Mouse (Mus musculus): ENCODE measurements around the gene Spc24. TPM values are rescaled to one million over a fixed set of nuclear protein-coding genes. Genes with fewer than 3 reads are reported as not detected.
"Not testable (repeated sequence)": the region's sequence is repeated elsewhere in the genome, so short reads cannot be mapped to it uniquely, and the experiment has no call there.

Spc24 gene
- polyA plus RNA-seq, 1 experiment from 2014 or later, result 11.2 TPM

DNA sequence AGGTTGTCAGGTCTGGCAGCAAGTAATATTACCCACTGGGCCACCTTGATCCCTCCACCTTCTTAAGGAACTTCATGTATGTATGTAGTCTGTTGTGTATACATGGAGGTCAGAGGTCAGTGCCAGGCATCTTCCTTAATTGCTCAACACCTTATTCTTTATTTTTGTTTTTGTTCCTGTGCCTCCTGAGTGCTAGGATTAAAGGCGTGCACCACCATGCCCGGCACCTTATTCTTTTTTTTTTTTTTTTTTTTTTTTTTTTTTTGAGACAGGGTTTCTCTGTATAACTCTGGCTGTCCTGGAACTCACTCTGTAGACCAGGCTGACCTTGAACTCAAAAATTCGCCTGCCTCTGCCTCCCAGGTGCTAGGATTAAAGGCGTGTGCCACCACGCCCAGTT, 13.3 kb upstream of the Spc24 start:
- not testable (repeated sequence) for H3K4me3 ChIP-seq (ENCODE audit: low read depth, low read length); H3K36me3 ChIP-seq (ENCODE audit: control insufficient read depth, insufficient read depth, low read length); H3K27ac ChIP-seq (ENCODE audit: low read depth, low read length); H3K9me3 ChIP-seq (ENCODE audit: control insufficient read depth, low read length); H3K4me2 ChIP-seq (ENCODE audit: low read depth, low read length); ATAC-seq (ENCODE audit: low read depth); H3K4me1 ChIP-seq (ENCODE audit: control insufficient read depth, insufficient read depth, low read length); H3K9ac ChIP-seq (replicated peaks; ENCODE audit: low read depth, low read length); H3K27me3 ChIP-seq (ENCODE audit: control insufficient read depth, insufficient read depth, low read length)
- WGBS, result 75% methylated on average over 5 of the region's 5 CpGs

DNA sequence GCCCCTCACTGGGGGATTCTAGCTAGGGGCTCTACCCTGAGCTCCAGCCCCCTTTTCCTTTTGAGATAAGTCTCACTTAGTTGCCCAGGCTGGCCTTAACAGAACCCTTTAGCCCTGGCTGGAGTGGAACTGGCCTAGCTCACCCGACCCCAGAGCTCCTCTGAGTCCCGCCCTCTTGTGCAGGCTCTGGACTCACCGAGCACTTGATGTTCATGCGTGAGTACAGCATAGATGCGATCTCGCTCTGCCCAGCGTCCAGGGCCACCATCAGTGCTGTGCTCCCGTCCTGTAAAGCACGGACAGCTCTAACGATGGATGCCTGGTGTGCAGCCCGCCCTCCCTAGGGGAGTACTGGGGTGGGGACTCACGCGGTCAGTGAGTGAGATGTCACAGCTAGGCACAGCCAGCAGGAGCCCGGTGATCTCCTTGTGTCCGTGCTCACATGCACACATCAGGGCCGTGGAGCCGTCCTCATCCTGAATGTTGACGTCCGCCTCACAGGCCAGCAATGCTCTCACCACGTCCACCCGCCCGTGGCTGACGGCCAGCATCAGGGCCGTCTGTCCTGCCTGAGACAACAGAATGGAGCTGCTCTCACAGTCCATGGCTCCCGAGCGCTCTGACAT, 9.6 kb upstream of the Spc24 start:
- Histone ChIP-seq H3K36me3 (ENCODE audit: control insufficient read depth, insufficient read depth, low read length) (no peaks in the 10 kb centered on the region), H3K4me2 (ENCODE audit: low read depth, low read length) (no peak overlapping the region), H3K4me3 (ENCODE audit: low read depth, low read length) (no peak overlapping the region), H3K27ac (ENCODE audit: low read depth, low read length) (no peak overlapping the region), H3K9ac (replicated peaks; ENCODE audit: low read depth, low read length) (no peak overlapping the region), H3K27me3 (ENCODE audit: control insufficient read depth, insufficient read depth, low read length) (no peaks in the 10 kb centered on the region), H3K4me1 (ENCODE audit: control insufficient read depth, insufficient read depth, low read length) (peaks cover 8% of the 10 kb centered on the region; the same call in 1 of the 2 replicates), H3K9me3 (ENCODE audit: control insufficient read depth, low read length) (no peaks in the 10 kb centered on the region)
- 74% methylated on average over 26 of the region's 26 CpGs for WGBS
- 0 out of 2 replicates have a peak, but pooled peaks have one; percentile 16 for ATAC-seq (ENCODE audit: low read depth)

DNA sequence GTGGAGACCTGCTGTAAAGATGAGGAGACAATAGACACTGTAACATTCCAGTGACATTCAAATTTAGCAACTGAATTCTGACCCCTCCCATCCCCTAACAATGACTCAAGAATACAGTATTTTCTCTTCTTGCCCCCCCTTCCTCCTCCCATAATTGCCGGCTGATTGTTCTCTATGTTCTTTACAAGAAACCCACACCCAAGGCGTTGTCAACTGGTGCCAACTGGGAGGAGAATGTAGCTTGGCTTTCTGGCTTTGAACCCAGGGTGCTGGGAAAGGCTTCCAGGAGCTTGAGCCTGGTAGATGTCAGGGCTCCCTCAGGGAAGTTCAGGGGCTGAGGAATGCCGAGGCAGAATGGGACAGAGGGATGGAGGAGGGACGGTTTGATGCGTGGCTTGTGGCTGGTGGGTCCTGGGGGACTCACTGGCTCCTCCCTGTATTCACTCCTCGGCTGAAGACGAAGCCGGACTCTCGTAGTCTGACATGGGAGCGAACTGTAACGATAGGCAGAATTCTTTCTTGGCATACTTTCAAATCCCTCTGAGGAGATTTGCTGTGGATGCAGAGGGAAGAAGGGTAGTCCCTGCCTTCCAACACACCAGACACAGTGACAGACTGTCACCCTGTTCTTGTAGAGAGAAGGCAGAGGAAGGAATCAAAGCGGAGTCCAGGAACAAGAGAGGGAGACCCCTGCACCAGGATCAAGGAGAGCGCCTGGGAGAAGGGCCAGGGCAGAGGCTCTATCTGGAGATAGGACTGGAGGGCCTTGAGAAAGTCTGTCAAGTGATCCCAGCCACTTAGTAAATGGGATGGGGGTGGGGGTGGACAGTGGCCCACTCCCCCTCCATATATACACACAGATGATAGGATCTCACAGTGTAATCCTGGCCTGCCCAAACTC, 8.7 kb upstream of the Spc24 start:
- WGBS, result 30% methylated on average over 13 of the region's 13 CpGs
- 0 out of 2 replicates have a peak overlapping the region, but pooled peaks have one; percentile 4 for H3K9ac ChIP-seq (replicated peaks; ENCODE audit: low read depth, low read length)
- no peak overlapping the region for H3K4me2 ChIP-seq (ENCODE audit: low read depth, low read length)
- no peaks in the 10 kb centered on the region for H3K9me3 ChIP-seq (ENCODE audit: control insufficient read depth, low read length)
- no peak overlapping the region for H3K4me3 ChIP-seq (ENCODE audit: low read depth, low read length)
- peaks cover 8% of the 10 kb centered on the region; the same call in 1 of the 2 replicates for H3K4me1 ChIP-seq (ENCODE audit: control insufficient read depth, insufficient read depth, low read length)
- H3K27ac ChIP-seq (ENCODE audit: low read depth, low read length), result 0 out of 2 replicates have a peak overlapping the region, but pooled peaks have one; percentile 16
- no peaks in the 10 kb centered on the region for H3K36me3 ChIP-seq (ENCODE audit: control insufficient read depth, insufficient read depth, low read length)
- H3K27me3 ChIP-seq (ENCODE audit: control insufficient read depth, insufficient read depth, low read length), result no peaks in the 10 kb centered on the region
- no peak for ATAC-seq (ENCODE audit: low read depth)

DNA sequence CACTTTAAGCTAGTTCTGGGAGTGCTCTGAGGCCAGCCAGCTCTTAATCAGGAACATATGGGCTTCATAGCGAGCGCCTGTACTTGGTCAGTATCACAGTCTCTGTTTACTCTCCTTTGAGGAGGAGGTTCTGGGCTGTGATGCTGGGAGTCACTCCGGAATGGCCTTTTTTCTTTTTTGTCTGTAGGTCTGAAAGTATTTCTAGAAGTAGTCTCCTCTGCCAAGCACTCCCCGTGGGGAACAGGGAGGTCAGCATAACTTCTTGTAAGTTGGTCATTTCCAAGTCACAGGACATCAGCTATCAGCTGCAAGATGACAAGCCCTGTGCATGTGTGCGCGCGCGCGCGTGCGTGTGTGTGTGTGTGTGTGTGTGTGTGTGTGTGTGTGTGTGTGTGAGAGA, 7.8 kb upstream of the Spc24 start:
- no peaks in the 10 kb centered on the region for H3K36me3 ChIP-seq (ENCODE audit: control insufficient read depth, insufficient read depth, low read length)
- H3K4me2 ChIP-seq (ENCODE audit: low read depth, low read length), result no peak overlapping the region
- no peak for ATAC-seq (ENCODE audit: low read depth)
- no peak overlapping the region for H3K27ac ChIP-seq (ENCODE audit: low read depth, low read length)
- WGBS, result 68% methylated on average over 11 of the region's 11 CpGs
- no peak overlapping the region for H3K4me3 ChIP-seq (ENCODE audit: low read depth, low read length)
- H3K9ac ChIP-seq (replicated peaks; ENCODE audit: low read depth, low read length), result no peak overlapping the region
- H3K9me3 ChIP-seq (ENCODE audit: control insufficient read depth, low read length), result no peaks in the 10 kb centered on the region
- H3K27me3 ChIP-seq (ENCODE audit: control insufficient read depth, insufficient read depth, low read length), result no peaks in the 10 kb centered on the region
- peaks cover 8% of the 10 kb centered on the region; the same call in 1 of the 2 replicates for H3K4me1 ChIP-seq (ENCODE audit: control insufficient read depth, insufficient read depth, low read length)

DNA sequence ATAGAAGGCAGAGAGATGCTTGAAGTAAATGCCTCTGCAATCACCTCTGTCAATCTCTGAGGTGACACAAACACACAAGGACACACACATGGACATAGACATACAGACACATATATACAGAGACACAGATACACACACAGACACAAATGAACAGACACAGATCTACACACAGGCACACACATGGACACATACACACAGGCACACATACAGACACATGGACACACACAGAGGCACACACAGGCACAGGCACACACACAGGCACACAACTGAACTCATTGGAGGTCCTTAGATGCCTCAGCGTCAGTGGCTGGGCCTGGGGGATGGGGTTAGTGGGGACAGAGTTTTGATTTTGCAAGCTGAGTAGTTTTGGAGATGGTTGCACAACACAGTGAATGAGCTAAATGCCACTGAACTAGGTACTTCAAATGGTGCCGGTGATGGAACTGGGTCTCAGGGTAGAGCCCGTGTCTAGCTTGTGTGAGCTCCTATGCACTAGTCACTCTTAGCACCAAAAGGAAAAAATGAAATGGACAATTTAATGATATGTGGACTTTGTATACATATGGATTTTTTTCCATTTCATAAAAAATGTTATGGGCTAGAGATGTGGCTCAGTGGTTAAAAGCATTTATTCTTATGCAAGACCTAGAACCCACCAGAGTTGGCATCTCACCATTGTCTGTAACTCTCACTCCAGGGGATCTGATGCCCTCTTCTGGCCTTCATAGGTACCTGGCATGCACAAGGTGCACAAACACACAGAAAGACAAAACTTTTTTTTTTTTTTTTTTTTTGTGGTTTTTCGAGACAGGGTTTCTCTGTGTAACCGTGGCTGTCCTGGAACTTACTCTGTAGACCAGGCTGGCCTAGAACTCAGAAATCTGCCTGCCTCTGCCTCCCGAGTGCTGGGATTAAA, 4.2 kb upstream of the Spc24 start:
- Histone ChIP-seq H3K4me1 (ENCODE audit: control insufficient read depth, insufficient read depth, low read length) (peaks cover 9% of the 10 kb centered on the region; the same call in 1 of the 2 replicates), H3K4me2 (ENCODE audit: low read depth, low read length) (no peak overlapping the region), H3K4me3 (ENCODE audit: low read depth, low read length) (no peak overlapping the region), H3K27me3 (ENCODE audit: control insufficient read depth, insufficient read depth, low read length) (no peaks in the 10 kb centered on the region), H3K9me3 (ENCODE audit: control insufficient read depth, low read length) (no peaks in the 10 kb centered on the region), H3K9ac (replicated peaks; ENCODE audit: low read depth, low read length) (no peak overlapping the region), H3K36me3 (ENCODE audit: control insufficient read depth, insufficient read depth, low read length) (no peaks in the 10 kb centered on the region), H3K27ac (ENCODE audit: low read depth, low read length) (no peak overlapping the region)
- no peak for ATAC-seq (ENCODE audit: low read depth)
- WGBS, result 92% methylated on average over 6 of the region's 6 CpGs

DNA sequence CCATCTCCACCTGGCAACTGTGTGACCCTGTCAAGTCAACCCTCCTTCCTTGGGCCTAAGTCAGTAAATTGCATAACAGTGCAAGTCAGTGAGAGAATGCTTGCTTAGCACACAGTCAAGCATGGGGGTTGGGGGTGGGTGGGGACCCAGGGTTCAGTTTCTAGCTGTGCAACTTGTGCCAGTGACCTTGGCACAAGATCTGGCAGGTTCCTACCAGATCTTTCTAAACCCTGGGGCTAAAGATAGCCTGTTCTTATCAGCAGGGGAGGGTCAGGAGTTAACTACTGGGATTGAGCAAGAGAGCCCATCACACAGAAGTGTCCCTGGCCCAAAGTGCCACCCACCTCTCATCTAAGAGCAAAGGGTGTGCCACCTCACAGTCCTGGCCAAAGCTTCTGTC, 2.0 kb upstream of the Spc24 start:
- no peaks in the 10 kb centered on the region for H3K27me3 ChIP-seq (ENCODE audit: control insufficient read depth, insufficient read depth, low read length)
- no peak overlapping the region for H3K9ac ChIP-seq (replicated peaks; ENCODE audit: low read depth, low read length)
- H3K27ac ChIP-seq (ENCODE audit: low read depth, low read length), result no peak overlapping the region
- H3K4me3 ChIP-seq (ENCODE audit: low read depth, low read length), result no peak overlapping the region
- no peaks in the 10 kb centered on the region for H3K36me3 ChIP-seq (ENCODE audit: control insufficient read depth, insufficient read depth, low read length)
- H3K9me3 ChIP-seq (ENCODE audit: control insufficient read depth, low read length), result no peaks in the 10 kb centered on the region
- 0 out of 2 replicates have a peak, but pooled peaks cover 3% of the 10 kb centered on the region for H3K4me1 ChIP-seq (ENCODE audit: control insufficient read depth, insufficient read depth, low read length)
- no peak for ATAC-seq (ENCODE audit: low read depth)
- H3K4me2 ChIP-seq (ENCODE audit: low read depth, low read length), result no peak overlapping the region

DNA sequence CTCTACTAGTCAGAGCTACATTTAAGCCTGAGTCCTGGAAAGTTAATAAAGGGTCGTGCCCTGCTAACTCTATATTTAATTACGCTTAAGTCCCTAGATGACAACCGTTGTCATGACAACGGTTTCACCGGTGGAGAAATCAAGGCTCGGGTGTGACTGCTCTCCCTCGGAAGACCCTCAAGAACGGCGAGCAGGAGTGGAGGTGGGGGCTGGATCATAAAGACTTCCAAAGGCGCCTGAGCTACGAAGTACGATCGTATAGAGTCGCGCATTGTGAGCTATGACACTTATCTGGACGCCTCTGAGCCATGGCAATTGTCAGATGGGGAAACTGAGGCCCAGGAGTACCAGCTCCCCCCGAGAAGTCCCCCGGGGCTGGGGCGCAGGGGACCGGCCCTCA, 385 bp downstream of the Spc24 start:
- Histone ChIP-seq H3K27ac (ENCODE audit: low read depth, low read length) (no peak overlapping the region), H3K36me3 (ENCODE audit: control insufficient read depth, insufficient read depth, low read length) (no peaks in the 10 kb centered on the region), H3K4me2 (ENCODE audit: low read depth, low read length) (peak overlapping the region; percentile 73), H3K9ac (replicated peaks; ENCODE audit: low read depth, low read length) (peak overlapping the region; percentile 35; the same call in 1 of the 2 replicates), H3K4me1 (ENCODE audit: control insufficient read depth, insufficient read depth, low read length) (0 out of 2 replicates have a peak, but pooled peaks cover 3% of the 10 kb centered on the region), H3K9me3 (ENCODE audit: control insufficient read depth, low read length) (no peaks in the 10 kb centered on the region), H3K4me3 (ENCODE audit: low read depth, low read length) (peak overlapping the region; percentile 49), H3K27me3 (ENCODE audit: control insufficient read depth, insufficient read depth, low read length) (no peaks in the 10 kb centered on the region)
- no peak; the same call in 1 of the 2 replicates for ATAC-seq (ENCODE audit: low read depth)
- under 1% methylated on average over 20 of the region's 20 CpGs for WGBS

DNA sequence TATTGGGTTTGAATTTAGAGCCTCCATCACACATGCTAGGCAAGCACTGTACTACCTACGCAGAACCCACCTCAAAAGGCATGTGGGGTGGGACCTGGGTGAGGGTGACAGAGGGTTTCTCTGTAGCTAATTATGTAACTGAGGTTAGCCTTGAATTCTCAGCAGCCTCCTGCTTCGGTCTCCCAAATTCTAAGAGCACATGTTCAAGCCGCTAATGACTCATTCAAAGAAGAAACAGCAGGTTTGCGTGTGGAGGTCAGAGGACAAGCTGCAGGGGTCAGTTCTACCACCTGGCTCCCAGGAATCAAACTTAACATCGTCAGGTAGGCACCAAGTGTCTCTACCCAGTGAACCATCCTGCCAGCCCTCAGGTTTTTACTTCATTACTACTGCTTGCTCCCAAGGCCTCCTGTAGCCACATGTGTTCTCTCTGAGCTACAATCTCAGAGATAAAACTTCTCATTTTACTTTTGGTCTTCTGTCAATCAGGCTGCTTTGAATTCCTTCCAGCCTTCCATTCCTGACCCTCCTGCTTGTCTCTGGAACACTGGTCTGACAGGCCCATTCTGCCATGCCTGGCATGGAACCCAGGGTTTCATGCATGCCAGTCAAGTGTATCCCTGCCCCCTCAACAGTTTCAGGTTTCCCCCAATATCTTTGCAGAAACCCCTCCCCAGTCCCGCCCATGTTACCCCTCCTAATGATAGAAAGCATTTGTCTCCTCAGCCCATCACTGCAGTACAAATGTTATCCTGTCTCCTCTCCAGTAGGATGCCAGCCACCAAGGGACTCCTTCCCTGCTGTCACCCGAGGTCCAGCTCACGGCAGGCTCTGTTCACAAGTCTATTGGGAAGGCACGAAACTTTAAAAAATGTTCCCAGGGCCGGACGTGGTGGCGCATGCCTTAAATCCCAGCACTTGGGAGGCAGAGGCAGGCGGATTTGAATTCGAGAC, 1.2 kb downstream of the Spc24 start:
- Histone ChIP-seq H3K4me1 (ENCODE audit: control insufficient read depth, insufficient read depth, low read length) (0 out of 2 replicates have a peak, but pooled peaks cover 3% of the 10 kb centered on the region), H3K27ac (ENCODE audit: low read depth, low read length) (no peak overlapping the region), H3K4me3 (ENCODE audit: low read depth, low read length) (peak overlapping the region; percentile 49; the same call in 1 of the 2 replicates), H3K9me3 (ENCODE audit: control insufficient read depth, low read length) (no peaks in the 10 kb centered on the region), H3K27me3 (ENCODE audit: control insufficient read depth, insufficient read depth, low read length) (no peaks in the 10 kb centered on the region), H3K4me2 (ENCODE audit: low read depth, low read length) (peak overlapping the region; percentile 73; the same call in 1 of the 2 replicates), H3K9ac (replicated peaks; ENCODE audit: low read depth, low read length) (no peak overlapping the region), H3K36me3 (ENCODE audit: control insufficient read depth, insufficient read depth, low read length) (no peaks in the 10 kb centered on the region)
- ATAC-seq (ENCODE audit: low read depth), result no peak
- WGBS, result 65% methylated on average over 14 of the region's 14 CpGs
